Mouse (Mus musculus): Measurements from ENCODE around the gene Inha.
A peak's percentile ranks its signal among the peaks of the same experiment; 100 is the strongest.

Gene Inha

GRCm38 (mm10) chr1:75558388-75559178, 51.7 kb downstream of the Inha start:
- no peak for DNase-seq (ENCODE audit: low spot score in 2 of 2)

- DNase-seq (ENCODE audit: low spot score in 2 of 2) = peak; percentile 95 to 98
Observed at GRCm38 (mm10) chr1:75559212-75559925, 52.5 kb downstream of the Inha start.
